Mouse (Mus musculus): ENCODE measurements around the gene Myo1e.

GRCm38 (mm10) chr9:70260324-70260841, 53.2 kb downstream of the Myo1e start:
- TF ChIP-seq CTCF (IDR thresholded peaks at IDR 0.05; ENCODE audit: control insufficient read depth, insufficient read depth, insufficient read length) (no peak), USF1 (IDR thresholded peaks at IDR 0.05; ENCODE audit: low read depth) (no peak), MAX (IDR thresholded peaks at IDR 0.05) (no peak), MYOD1 (IDR thresholded peaks at IDR 0.05; ENCODE audit: control insufficient read depth, insufficient read length, low read depth) (no peak)

Measured in C2C12 (cell line).